Mouse (Mus musculus): ENCODE measurements around the gene Slc28a1.

- peak; percentile 50; the same call in 1 of the 2 replicates for TF ChIP-seq EP300 (IDR thresholded peaks at IDR 0.05)
- no peak for TF ChIP-seq CTCF (IDR thresholded peaks at IDR 0.05)
Measured at GRCm38 (mm10) chr7:81072463-81072862, 42.1 kb upstream of the Slc28a1 start.
